Mouse (Mus musculus) layer of hippocampus, postnatal 36 days (tissue): Measurements from ENCODE around the gene Fbxo24. TPM values are rescaled to one million over a fixed set of nuclear protein-coding genes. Genes with fewer than 3 reads are reported as not detected.
"Not testable (repeated sequence)": the region's sequence is repeated elsewhere in the genome, so short reads cannot be mapped to it uniquely, and the experiment has no call there.

Source experiments
- DNase-seq, 2 experiments: peaks; one replicate each; pipeline ENCODE4 v3.0.0; 2022
- total RNA-seq, 2 experiments: library from RNA; stranded (reverse); gene quantifications; 2 replicates each; pipeline ENCODE4 v1.2.3; 2021

Fbxo24 gene
- total RNA-seq, 2 experiments from 2014 or later, result 0.18 to 0.77 TPM

DNA sequence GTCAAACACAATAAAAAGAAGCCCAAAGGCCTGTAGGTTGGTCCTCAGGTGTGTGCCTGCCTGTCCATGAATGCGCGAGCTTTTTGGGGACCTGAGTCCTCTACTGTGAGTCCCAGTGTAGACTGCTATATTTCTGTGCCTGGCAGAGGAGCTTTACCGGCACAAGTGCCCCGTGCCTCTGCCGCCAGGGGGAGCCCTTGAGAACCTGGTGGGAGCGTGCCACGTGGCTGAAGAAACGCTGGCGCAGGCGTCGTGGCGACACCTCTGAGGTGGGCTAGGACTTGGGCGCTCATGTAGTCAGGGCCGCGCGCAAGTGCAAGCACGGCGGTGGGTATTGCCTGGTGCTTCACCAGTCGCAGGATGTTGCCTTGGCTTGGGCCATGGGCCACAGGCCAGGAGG lies 12.3 kb upstream of the Fbxo24 start, which contains the start of gene Sap25:
TSS of gene Sap25 (plus strand) at position 281 of the 400 bp plus-strand sequence.
- no peak for DNase-seq

- DNase-seq, result no peak
These were observed 10.7 kb upstream of the Fbxo24 start for GRCm38 (mm10) chr5:137639472-137639871.

DNA sequence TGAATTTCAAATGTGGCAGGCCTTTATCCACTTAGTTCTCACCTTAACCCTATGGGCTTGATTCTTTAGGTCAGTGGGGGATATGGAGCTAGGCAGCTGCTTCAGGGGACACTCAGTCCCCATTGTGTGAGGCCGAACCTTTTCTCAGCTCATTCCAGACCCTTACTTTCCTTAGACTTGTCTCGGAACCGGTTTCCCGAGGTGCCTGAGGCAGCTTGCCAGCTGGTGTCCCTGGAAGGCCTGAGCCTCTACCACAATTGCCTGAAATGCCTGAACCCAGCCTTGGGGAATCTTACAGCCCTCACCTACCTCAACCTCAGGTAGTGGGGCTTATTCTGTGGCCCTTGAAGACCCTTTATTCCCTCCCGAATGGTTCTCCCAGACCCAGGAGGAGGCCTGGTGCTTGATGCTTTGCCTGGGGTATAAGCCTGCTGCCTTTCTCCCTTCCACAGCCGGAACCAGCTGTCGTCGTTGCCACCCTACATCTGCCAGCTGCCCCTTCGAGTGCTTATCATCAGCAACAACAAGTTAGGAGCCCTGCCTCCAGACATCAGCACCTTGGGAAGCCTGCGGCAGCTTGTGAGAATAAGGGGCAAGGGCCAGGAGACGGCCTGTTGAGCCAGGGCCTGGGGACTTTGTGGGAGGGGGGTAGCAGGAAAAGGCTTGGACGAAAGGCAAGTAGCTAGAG lies 4.7 kb upstream of the Fbxo24 start:
- DNase-seq, result no peak

GRCm38 (mm10) chr5:137631591-137631990 lies 2.8 kb upstream of the Fbxo24 start:
- DNase-seq, result no peak

DNA sequence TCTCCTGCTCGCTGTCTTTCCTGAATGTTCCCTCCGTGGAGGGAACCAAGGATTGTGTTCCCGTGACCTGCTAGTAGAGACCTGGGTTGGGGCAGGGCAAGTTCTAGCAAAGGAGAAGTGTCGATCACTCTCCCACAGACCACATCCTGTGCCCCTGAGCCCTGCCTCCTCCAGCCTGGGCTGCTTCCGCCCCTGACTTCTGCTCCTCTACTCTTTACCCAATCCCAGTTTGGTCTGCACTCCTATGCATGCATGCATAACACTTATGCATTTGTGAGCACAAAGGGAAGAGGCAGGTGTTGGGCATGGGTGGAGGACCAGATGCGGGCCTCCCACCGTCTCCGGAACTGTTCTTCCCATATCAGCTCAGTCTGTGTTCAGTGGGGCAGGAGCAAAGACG lies 2.4 kb upstream of the Fbxo24 start:
- DNase-seq, result peak; percentile 31 to 45

- no peak for DNase-seq
These were observed 1.8 kb upstream of the Fbxo24 start for GRCm38 (mm10) chr5:137630602-137631001.

- no peak for DNase-seq
These were observed 1.2 kb upstream of the Fbxo24 start for GRCm38 (mm10) chr5:137629906-137630545.

DNA sequence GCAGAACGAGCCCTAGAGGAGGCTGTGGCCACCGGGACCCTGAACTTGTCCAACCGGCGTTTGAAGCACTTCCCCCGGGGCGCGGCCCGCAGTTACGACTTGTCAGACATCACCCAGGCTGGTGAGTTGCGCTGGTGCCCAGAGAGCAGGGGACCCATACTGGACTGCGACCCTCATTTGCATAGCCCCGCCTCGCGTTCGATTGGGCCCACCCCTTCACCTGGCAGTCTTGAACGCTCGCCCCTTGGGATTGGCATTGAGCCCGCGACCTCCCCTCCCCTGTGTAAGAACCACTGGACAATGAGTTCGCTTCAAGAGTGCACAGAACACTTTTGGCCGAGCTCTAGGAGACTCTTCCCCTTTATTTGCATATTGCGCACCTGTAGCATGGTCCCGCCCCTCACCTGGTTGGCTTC lies 512 bp upstream of the Fbxo24 start:
- DNase-seq, result no peak

DNA sequence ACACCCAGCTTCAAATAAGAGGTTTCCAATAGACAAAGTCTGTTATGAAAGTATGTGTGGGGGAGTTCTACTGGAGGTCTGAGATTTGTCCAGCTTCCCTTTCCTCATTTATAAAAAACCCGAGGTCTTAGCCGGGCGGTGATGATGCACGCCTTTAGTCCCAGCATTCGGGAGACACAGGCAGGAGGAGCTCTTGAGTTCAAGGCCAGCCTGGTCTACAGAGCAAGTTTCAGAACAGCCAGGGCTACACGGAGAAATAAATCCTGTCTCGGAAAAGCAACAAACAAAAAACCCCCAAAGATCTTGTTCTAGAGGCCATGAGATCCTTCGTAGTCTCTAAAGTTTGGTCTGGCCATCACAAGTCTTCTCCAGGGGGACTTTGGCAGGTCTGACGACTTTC lies 811 bp downstream of the Fbxo24 start:
- DNase-seq, result no peak

DNA sequence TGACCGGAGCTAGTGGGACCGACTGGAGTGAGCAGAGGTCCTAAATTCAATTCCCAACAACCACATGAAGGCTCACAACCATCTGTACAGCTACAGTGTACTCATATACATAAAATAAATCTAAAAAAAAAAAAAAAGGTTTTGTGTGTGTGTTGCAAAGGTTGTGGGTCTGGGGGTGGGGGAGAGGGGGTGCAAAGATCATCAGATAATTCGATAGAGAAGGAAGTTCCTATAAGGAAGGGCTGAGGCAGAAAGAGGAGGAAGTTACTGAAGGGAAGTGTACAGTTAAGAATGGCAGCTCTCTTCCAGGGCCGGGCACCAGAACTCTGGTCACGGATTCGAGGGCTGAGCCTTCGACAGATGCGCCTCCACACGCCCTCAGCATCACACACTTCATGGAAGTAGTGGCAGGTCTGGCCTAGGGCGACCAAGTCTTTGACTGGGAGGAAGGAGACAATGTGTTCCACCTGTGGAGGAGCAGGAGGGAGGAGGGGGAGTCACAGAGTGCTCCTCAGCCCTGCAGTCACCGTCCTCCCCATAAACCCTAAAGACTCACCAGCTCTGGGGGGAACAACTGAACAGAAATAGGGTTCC lies 4.8 kb downstream of the Fbxo24 start:
- DNase-seq, result no peak

GRCm38 (mm10) chr5:137615347-137615746 lies 13.5 kb downstream of the Fbxo24 start:
- DNase-seq, result no peak

DNA sequence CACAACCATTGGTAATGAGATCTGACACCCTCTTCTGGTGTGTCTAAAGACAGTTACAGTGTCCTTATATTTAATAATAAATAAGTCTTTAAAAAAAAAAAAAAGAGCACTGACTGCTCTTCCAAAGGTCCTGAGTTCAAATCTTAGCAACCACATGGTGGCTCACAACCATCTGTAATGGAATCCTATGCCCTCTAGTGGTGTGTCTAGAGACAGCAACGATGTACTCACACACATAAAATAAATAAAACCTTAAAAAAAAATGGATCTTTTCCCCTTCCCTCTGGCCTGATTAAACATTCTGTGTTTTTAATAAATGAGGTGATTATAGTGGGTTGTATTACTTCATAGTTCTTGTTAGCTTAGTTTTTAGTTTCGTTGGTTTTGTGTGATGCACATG lies 13.9 kb downstream of the Fbxo24 start:
- DNase-seq, result not testable (repeated sequence)

DNA sequence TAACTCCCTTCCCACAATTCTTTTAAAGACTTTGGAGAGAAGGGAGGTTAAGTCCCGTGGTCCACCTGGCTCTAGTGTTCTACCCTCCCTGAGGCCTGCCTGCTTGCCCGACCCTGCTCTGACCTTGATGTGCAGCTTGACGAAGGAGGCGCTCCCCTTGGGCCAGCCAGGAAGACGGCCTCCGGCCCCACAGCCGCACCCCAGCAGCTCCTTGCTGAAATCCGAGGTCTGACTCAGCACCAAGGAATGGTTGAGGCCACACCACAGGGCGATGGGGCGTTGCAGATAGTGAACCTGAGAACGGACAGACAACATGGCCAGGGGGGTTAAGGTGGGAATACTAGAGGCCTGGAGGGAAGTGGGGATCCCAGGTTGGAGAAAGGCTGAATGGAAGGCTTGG lies 15.3 kb downstream of the Fbxo24 start, which contains the start of gene Pcolce:
TSS of gene Pcolce (minus strand) at position 235 of the 400 bp plus-strand sequence.
- no peak for DNase-seq

DNA sequence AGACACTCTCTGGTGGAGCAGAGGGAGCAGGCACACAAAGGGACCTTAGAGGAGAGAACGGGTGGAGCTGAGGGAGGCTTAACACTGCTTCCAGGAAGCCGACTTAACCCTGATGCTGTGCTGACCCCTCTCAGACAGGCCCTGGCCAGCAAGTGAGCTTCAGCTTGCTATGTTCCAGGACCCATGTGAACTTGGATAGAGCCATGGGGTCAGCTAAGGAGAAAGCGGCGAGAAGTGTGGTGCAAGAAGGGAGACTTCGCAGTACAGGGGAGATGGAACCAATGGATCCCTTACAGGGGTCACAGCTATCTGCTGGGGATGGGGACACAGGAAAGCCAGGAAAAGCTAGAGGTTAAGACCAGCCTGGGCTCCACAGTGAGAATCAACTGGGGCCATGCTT lies 15.7 kb downstream of the Fbxo24 start:
- no peak for DNase-seq

GRCm38 (mm10) chr5:137611245-137611602 lies 17.6 kb downstream of the Fbxo24 start:
- no peak for DNase-seq

DNA sequence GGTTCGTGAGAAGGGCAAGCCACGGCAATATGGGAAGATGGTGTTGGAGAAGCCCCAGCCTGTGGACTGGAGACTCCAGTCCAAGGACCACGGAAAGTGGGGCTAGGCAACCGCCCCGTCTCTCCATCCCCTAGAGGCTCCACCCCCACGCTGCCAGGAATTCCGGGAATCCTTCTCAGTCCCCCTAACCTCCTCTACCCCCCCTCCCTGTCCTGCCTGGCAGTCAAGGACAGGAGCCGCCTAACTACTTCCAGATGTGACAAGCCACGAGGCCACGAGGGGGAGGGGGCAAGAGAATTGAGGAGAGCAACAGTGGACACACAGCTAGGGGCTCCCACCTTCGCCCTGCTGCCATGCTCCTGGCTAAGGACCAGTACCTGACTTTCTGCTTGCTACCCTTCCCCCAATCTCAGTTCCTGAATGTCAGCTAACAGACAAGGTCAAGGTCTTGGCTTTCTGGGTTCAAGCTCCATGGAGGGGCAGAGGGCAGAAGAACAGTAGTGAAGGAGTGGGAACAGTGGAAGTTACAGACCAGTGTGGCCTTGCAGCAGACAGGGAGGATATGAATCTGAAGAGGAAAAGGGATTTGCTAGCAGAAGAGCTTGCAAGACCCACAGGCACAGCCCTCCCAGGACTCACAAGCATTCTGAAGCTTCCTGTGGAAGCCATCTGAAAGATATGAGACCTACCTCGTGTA lies 18.1 kb downstream of the Fbxo24 start:
- no peak for DNase-seq

DNA sequence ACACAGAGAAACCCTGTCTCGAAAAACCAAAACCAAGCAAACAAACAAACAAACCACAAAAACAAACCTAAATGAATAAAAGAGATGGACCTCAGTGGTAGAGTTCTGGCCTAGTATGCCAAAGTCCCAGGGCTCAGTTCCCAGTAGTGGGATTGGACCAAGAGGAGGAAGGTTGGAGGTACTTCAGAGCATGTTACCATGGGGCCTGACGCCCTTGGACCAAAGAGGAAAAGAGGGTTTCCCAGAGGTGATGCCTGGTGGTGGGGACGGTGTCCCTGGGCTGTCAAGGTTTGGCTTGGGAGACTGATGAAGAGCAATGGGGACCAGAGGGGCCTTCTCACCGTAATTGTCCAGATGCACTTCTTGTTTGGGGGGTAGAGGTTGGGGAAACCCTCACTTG lies 18.7 kb downstream of the Fbxo24 start:
- no peak for DNase-seq

DNA sequence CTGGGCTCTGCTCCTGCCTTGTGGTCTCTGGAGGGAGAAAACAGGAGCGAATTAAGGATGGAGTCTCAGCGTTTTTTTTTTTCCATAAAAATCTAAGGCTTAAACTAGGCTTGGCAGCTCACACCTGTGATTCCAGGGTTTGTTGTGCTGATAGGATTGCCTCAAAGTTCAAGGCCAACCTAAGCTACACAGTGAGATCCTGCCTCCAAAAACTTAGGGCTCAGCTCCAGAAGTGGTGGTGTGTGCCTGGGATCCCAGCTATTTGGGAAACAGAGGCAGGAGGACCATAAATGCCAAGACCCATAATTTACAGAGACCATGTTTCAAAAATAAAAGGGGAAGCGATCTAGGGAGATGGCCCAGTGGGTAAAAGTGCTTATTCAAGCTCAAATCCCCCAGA lies 19.5 kb downstream of the Fbxo24 start:
- no peak for DNase-seq

- no peak for DNase-seq
These were observed 20.1 kb downstream of the Fbxo24 start for GRCm38 (mm10) chr5:137608654-137609190.

DNA sequence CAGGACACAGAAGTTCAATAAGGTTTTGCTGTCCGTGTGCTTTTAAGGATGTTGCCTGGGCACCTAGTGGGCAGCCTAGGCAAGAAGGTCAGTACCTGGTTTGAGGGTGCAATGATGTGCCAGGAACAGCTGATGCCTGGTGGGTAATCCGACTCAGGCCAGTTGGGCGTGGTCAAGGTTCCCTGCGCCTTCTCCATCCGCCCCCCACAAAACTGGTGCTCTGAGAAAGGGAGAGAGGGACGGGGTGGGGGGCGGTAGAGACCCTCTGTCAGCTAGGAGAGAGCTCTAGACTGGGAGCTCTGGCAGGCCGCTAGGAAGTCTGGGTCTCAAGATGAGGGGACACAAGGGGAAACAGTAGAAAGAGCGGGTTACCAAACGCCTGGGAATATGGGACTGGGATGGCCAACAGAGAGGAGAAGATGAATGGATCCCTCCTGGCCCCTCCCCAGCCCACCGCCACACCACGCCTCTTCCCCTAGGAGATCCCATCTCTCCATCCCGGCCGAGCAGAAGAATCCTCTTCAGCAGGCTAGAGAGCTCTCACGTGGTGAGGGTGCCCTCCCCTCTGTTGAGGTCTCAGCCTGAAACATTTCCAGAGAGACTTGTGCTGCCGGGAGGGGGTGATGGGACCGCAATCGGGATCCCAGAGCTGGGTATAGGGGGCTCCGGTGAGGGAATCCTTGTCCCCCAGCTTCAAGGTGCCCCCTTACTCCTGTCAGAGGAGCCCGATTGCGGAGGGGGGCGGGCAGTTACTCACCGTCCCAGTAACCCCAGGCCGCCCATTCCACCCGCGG lies 20.7 kb downstream of the Fbxo24 start:
- no peak for DNase-seq

DNA sequence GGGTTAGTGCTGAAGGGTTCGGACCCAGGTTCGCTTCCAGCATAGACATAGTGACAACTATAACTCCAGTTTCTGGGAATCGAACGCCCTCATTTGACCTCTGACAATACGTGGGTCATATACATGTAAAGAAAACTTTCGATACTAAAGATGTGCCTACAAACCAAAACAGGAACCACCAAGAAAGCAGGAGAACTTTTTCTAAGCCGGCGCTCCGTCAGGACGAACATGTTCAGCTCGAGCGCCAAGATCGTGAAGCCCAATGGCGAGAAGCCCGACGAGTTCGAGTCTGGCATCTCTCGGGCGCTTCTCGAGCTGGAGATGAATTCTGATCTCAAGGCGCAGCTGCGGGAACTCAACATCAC lies 27.5 kb downstream of the Fbxo24 start:
- no peak for DNase-seq
